Mouse (Mus musculus) cerebellum, adult 18-20 months (tissue): Measurements from ENCODE around the gene Timm44.

Experiments
- DNase-seq, 2 experiments: peaks; one replicate each; pipeline ENCODE4 v3.0.0; 2021

Gene Timm44

GRCm38 (mm10) chr8:4237814-4238433 lies 37.8 kb downstream of the Timm44 start:
- DNase-seq: no peak

GRCm38 (mm10) chr8:4230612-4231351 lies 44.9 kb downstream of the Timm44 start:
- DNase-seq: no peak

GRCm38 (mm10) chr8:4229784-4230183 lies 45.9 kb downstream of the Timm44 start:
- no peak for DNase-seq

GRCm38 (mm10) chr8:4227919-4228318 lies 47.8 kb downstream of the Timm44 start:
- no peak for DNase-seq

- DNase-seq: no peak
These were observed 48.9 kb downstream of the Timm44 start, which contains the start of gene Lrrc8e for GRCm38 (mm10) chr8:4226739-4227347. TSS of gene Lrrc8e (plus strand) at chr8:4226827.

- no peak for DNase-seq
These were observed 49.4 kb downstream of the Timm44 start for GRCm38 (mm10) chr8:4226323-4226722.

- DNase-seq: no peak
These were observed 53.7 kb downstream of the Timm44 start for GRCm38 (mm10) chr8:4222059-4222458.

GRCm38 (mm10) chr8:4219617-4220016 lies 56.1 kb downstream of the Timm44 start:
- DNase-seq: no peak

GRCm38 (mm10) chr8:4216791-4217621 lies 58.7 kb downstream of the Timm44 start, which contains the start of gene Prr36:
TSS of gene Prr36 (minus strand) at chr8:4217459.
- peak; percentile 64 to 67 for DNase-seq

GRCm38 (mm10) chr8:4216296-4216695 lies 59.4 kb downstream of the Timm44 start:
- peak in 1 of 2 experiments; percentile 38 for DNase-seq

GRCm38 (mm10) chr8:4214006-4214980 lies 61.4 kb downstream of the Timm44 start:
- DNase-seq: peak in 1 of 2 experiments; percentile 30

- DNase-seq: peak in 1 of 2 experiments; percentile 33
These were observed 62.3 kb downstream of the Timm44 start for GRCm38 (mm10) chr8:4213210-4214005.

- no peak for DNase-seq
These were observed 62.9 kb downstream of the Timm44 start for GRCm38 (mm10) chr8:4212809-4213209.

- DNase-seq: no peak
These were observed 64.6 kb downstream of the Timm44 start for GRCm38 (mm10) chr8:4211097-4211496.
